Mouse (Mus musculus) frontal cortex, postnatal 14 days (tissue): ENCODE data around the gene Tns1.
"Not testable (repeated sequence)": the region's sequence is repeated elsewhere in the genome, so short reads cannot be mapped to it uniquely, and the experiment has no call there.

Source experiments
- DNase-seq, 2 experiments: peaks; one replicate each; pipeline ENCODE4 v3.0.0; 2022; ENCODE audit warnings: low spot score in 2 of 2

Tns1 gene

GRCm38 (mm10) chr1:74124021-74124981 lies at the start of gene Tns1:
Gene Tns1 (minus strand): TSS chr1:74124449.
- no peak for DNase-seq

GRCm38 (mm10) chr1:74172722-74173121 lies 48.5 kb upstream of the Tns1 start:
- no peak for DNase-seq

- DNase-seq: no peak
Measured at GRCm38 (mm10) chr1:74169721-74170120, 45.5 kb upstream of the Tns1 start.

- DNase-seq: no peak
Measured at GRCm38 (mm10) chr1:74167136-74167535, 42.9 kb upstream of the Tns1 start.

GRCm38 (mm10) chr1:74160036-74160435 lies 35.8 kb upstream of the Tns1 start:
- DNase-seq: no peak

GRCm38 (mm10) chr1:74159613-74160012 lies 35.4 kb upstream of the Tns1 start:
- not testable (repeated sequence) for DNase-seq

- no peak for DNase-seq
Measured at GRCm38 (mm10) chr1:74156381-74156910, 32.2 kb upstream of the Tns1 start.

GRCm38 (mm10) chr1:74155435-74156012 lies 31.3 kb upstream of the Tns1 start:
- DNase-seq: no peak

GRCm38 (mm10) chr1:74153461-74154184 lies 29.4 kb upstream of the Tns1 start, which contains the start of gene Cxcr2:
Gene Cxcr2 (plus strand): TSS chr1:74153989.
- no peak for DNase-seq

- DNase-seq: no peak
Measured at GRCm38 (mm10) chr1:74151091-74151490, 26.8 kb upstream of the Tns1 start.

GRCm38 (mm10) chr1:74150101-74150500 lies 25.9 kb upstream of the Tns1 start:
- DNase-seq: no peak

- no peak for DNase-seq
Measured at GRCm38 (mm10) chr1:74149106-74149885, 25.0 kb upstream of the Tns1 start.

- DNase-seq: no peak
Measured at GRCm38 (mm10) chr1:74141781-74142180, 17.5 kb upstream of the Tns1 start.

- no peak for DNase-seq
Measured at GRCm38 (mm10) chr1:74139415-74139814, 15.2 kb upstream of the Tns1 start.

- no peak for DNase-seq
Measured at GRCm38 (mm10) chr1:74135326-74135950, 11.2 kb upstream of the Tns1 start.

GRCm38 (mm10) chr1:74133954-74134353 lies 9.7 kb upstream of the Tns1 start:
- DNase-seq: no peak

GRCm38 (mm10) chr1:74132011-74132410 lies 7.8 kb upstream of the Tns1 start:
- DNase-seq: no peak

GRCm38 (mm10) chr1:74130883-74131659 lies 6.8 kb upstream of the Tns1 start:
- no peak for DNase-seq

GRCm38 (mm10) chr1:74124991-74125552 lies 823 bp upstream of the Tns1 start, which contains the start of gene Rufy4:
Gene Rufy4 (plus strand): TSS chr1:74125541.
- DNase-seq: peak; percentile 56 to 65

GRCm38 (mm10) chr1:74123215-74123614 lies 1.0 kb downstream of the Tns1 start:
- DNase-seq: no peak
